Mouse (Mus musculus): ENCODE measurements at regions not wholly inside any gene's neighbourhood (a gene's known extent, or its start where the extent isn't known, plus 50 kb on each side); places are given as distances from the start of the nearest gene placed in this dataset.

DNA sequence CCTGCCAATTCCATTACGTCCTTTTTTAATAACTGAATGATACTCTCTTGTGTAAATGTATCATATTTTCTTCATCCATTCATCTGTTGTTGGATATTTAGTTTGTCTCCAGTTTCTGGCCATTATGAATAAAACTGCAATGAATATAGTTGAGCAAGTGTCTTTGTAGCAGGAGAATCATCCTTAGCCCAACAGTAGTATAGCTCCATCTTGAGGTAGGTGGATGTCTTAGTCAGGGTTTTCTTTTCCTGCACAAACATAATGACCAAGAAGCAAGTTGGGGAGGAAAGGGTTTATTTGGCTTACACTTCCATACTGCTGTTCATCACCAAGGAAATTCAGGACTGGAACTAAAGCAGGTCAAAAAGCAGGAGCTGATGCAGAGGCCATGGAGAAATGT lies 299.2 kb downstream of the Arap2 start:
- no peak for TF ChIP-seq CTCF (IDR thresholded peaks at IDR 0.05; ENCODE audit: low read depth, low read length)
- TF ChIP-seq GATA1 (IDR thresholded peaks at IDR 0.05; ENCODE audit: borderline replicate concordance, low read length), result no peak
- no peak for TF ChIP-seq GATA2 (IDR thresholded peaks at IDR 0.05; ENCODE audit: borderline replicate concordance, low read depth, low read length)
- no peak for TF ChIP-seq TAL1 (conservative IDR thresholded peaks at IDR 0.05; ENCODE audit: low read depth, low read length)
